Mouse (Mus musculus) cerebellum, adult 2 months (tissue): ENCODE data around the gene Atf6b.

Experiments
- CTCF ChIP-seq: fragments of 200-500 bp; IDR thresholded peaks from 2 replicates; pipeline ENCODE4 v1.5.1; 2011; ENCODE audit warnings: low read depth, mild to moderate bottlenecking, control low read depth, low read length, moderate library complexity, borderline replicate concordance; ENCODE audit not compliant: insufficient read depth
- POLR2A ChIP-seq: fragments of 200-500 bp; IDR thresholded peaks from 2 replicates; pipeline ENCODE4 v1.6.1; 2011; ENCODE audit warnings: low read length, control low read depth, borderline replicate concordance; ENCODE audit not compliant: insufficient read depth

GRCm38 (mm10) chr17:34659897-34660214, 12.9 kb downstream of the Atf6b start:
- TF ChIP-seq CTCF (no peak), POLR2A (no peak)
